Mouse (Mus musculus): ENCODE data around the gene Tsga10.
"Not testable (repeated sequence)": the region's sequence is repeated elsewhere in the genome, so short reads cannot be mapped to it uniquely, and the experiment has no call there.

The Tsga10 gene

GRCm38 (mm10) chr1:37864511-37865400 is 1.5 kb downstream of the Tsga10 start:
- DNase-seq (ENCODE audit: low read depth in 2 of 2, low spot score in 2 of 2) = peak; percentile 99 to 100

GRCm38 (mm10) chr1:37850696-37851095 is 15.5 kb downstream of the Tsga10 start:
- DNase-seq (ENCODE audit: low read depth in 2 of 2, low spot score in 2 of 2) = no peak

- DNase-seq (ENCODE audit: low read depth in 2 of 2, low spot score in 2 of 2) = no peak
These were observed 19.4 kb downstream of the Tsga10 start for GRCm38 (mm10) chr1:37846878-37847277.

GRCm38 (mm10) chr1:37831681-37832080 is 34.5 kb downstream of the Tsga10 start:
- DNase-seq (ENCODE audit: low read depth in 2 of 2, low spot score in 2 of 2) = no peak

GRCm38 (mm10) chr1:37802291-37802690 is 63.9 kb downstream of the Tsga10 start:
- not testable (repeated sequence) for DNase-seq (ENCODE audit: low read depth in 2 of 2, low spot score in 2 of 2)

GRCm38 (mm10) chr1:37800298-37800697 is 65.9 kb downstream of the Tsga10 start:
- DNase-seq (ENCODE audit: low read depth in 2 of 2, low spot score in 2 of 2) = no peak

GRCm38 (mm10) chr1:37799505-37799904 is 66.7 kb downstream of the Tsga10 start:
- no peak for DNase-seq (ENCODE audit: low read depth in 2 of 2, low spot score in 2 of 2)

GRCm38 (mm10) chr1:37759407-37759806 is 106.8 kb downstream of the Tsga10 start:
- no peak for DNase-seq (ENCODE audit: low read depth in 2 of 2, low spot score in 2 of 2)

- DNase-seq (ENCODE audit: low read depth in 2 of 2, low spot score in 2 of 2) = no peak
These were observed 121.5 kb downstream of the Tsga10 start for GRCm38 (mm10) chr1:37744650-37745259.

- DNase-seq (ENCODE audit: low read depth in 2 of 2, low spot score in 2 of 2) = no peak
These were observed 123.5 kb downstream of the Tsga10 start for GRCm38 (mm10) chr1:37742602-37743270.

GRCm38 (mm10) chr1:37742126-37742525 is 124.1 kb downstream of the Tsga10 start:
- DNase-seq (ENCODE audit: low read depth in 2 of 2, low spot score in 2 of 2) = no peak

- no peak for DNase-seq (ENCODE audit: low read depth in 2 of 2, low spot score in 2 of 2)
These were observed 125.9 kb downstream of the Tsga10 start for GRCm38 (mm10) chr1:37740161-37740802.

GRCm38 (mm10) chr1:37738895-37739294 is 127.3 kb downstream of the Tsga10 start:
- DNase-seq (ENCODE audit: low read depth in 2 of 2, low spot score in 2 of 2) = no peak

- DNase-seq (ENCODE audit: low read depth in 2 of 2, low spot score in 2 of 2) = no peak
These were observed 129.2 kb downstream of the Tsga10 start for GRCm38 (mm10) chr1:37737045-37737444.

GRCm38 (mm10) chr1:37735932-37736331 is 130.3 kb downstream of the Tsga10 start:
- DNase-seq (ENCODE audit: low read depth in 2 of 2, low spot score in 2 of 2) = no peak

GRCm38 (mm10) chr1:37734841-37735240 is 131.4 kb downstream of the Tsga10 start:
- DNase-seq (ENCODE audit: low read depth in 2 of 2, low spot score in 2 of 2) = no peak

- DNase-seq (ENCODE audit: low read depth in 2 of 2, low spot score in 2 of 2) = no peak
These were observed 136.9 kb downstream of the Tsga10 start for GRCm38 (mm10) chr1:37729353-37729752.

GRCm38 (mm10) chr1:37728053-37728452 is 138.2 kb downstream of the Tsga10 start:
- DNase-seq (ENCODE audit: low read depth in 2 of 2, low spot score in 2 of 2) = no peak

- no peak for DNase-seq (ENCODE audit: low read depth in 2 of 2, low spot score in 2 of 2)
These were observed 139.0 kb downstream of the Tsga10 start for GRCm38 (mm10) chr1:37727186-37727585.

GRCm38 (mm10) chr1:37726426-37726825 is 139.8 kb downstream of the Tsga10 start:
- DNase-seq (ENCODE audit: low read depth in 2 of 2, low spot score in 2 of 2) = no peak

- DNase-seq (ENCODE audit: low read depth in 2 of 2, low spot score in 2 of 2) = no peak
These were observed 140.3 kb downstream of the Tsga10 start for GRCm38 (mm10) chr1:37725880-37726279.
